Mouse (Mus musculus) cerebellum, postnatal 10 days (tissue): ENCODE data around the gene Rhbdd1.

Experiments
- DNase-seq, 2 experiments: peaks; one replicate each; pipeline ENCODE4 v3.0.0; 2021; ENCODE audit warnings: mixed read lengths in 2 of 2

The Rhbdd1 gene

DNA sequence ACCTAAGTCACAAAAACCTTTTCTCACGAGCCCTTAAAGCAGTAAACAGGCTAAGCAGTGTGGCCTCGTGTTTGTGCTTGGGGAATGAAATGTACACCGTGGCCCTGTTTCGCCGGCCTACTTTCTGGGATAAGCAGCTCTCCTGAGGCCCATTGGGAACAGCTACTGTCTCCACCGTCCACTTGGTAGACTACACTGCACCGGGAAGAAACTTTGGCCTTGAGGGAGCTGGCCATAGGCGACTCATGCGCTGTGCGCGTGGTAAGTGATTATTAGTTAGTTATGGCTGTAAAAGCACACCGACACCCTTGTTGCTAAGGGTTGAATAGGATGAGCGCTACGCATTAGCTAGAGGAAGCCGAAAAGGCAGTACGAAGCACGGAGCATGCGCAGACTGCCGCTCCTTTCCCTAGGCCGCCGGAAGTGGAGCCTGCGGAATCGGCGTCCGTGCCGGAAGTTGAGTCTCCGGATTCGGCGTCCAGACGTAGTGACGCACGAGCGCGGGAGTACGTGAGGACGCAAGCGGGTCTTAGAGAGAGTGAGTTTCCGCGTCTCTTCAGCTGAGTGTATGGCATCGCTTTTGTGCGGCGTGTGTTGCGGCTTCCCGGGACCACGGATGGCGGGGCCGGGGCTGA is at the start of gene Rhbdd1:
TSS of gene Rhbdd1 (plus strand) at position 342 of the 635 bp plus-strand sequence.
- DNase-seq = peak; percentile 99

DNA sequence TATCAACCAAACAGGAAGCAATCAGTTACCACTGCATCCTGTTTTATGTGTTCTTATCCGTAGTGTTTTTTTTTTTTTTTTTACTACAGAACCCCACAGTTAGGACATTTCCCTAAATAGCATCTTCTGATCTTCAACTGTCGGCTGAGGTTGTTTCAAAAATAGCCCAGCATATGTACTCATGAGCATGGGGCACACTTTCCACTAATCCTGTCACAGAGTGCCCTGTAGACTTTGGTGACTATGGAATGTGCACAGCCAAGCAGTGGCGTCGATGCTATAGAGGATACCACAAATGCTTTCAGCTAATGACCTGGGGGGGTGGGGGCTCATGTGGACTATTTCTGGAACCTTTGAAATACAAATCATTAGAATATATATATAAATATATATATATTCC is 48.7 kb upstream of the Rhbdd1 start:
- DNase-seq = no peak

DNA sequence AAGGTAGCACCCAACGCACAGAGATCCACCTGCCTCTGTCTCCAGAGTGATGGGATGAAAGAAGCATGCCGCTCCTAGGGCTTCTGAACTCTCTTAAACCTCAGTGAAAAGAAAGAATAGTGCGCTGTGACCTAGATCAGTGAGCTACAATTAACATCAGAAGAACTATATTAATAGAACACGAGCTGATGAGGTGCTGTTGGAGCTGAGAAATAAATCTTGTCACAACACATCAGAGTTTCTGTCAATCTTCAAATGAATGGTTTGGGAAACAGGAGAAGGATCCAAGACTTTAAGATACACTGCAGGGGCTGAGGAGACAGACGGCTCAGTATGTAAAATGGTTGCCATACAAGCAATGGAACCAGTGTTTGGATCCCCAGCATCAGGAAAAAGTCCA is 44.0 kb upstream of the Rhbdd1 start:
- DNase-seq = no peak

- no peak for DNase-seq
Observed at GRCm38 (mm10) chr1:82273529-82273928, 42.7 kb upstream of the Rhbdd1 start.

- DNase-seq = no peak
Observed at GRCm38 (mm10) chr1:82274361-82274760, 41.9 kb upstream of the Rhbdd1 start.

- no peak for DNase-seq
Observed at GRCm38 (mm10) chr1:82279768-82280167, 36.5 kb upstream of the Rhbdd1 start.

DNA sequence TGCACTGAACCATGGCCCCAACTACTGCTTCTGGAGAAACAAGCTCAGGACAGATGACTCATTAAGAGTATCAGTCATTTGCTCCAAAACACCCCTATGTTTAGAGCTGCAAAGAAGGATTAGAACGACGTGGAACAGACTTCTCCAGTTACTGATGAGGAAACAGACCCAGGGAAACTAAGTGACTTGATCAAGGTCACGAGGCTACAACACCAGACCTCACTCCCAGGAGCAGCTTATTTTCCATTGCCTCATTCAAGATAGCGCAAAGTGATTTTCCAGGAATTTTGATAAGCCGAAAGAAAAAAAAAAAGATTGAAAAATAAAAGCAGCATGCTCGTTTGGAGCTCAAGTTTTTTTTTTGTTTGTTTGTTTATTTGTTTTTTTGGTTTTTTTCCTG is 34.4 kb upstream of the Rhbdd1 start:
- DNase-seq = no peak

GRCm38 (mm10) chr1:82282992-82283611 is 33.1 kb upstream of the Rhbdd1 start:
- peak; percentile 94 to 96 for DNase-seq

- DNase-seq = peak in 1 of 2 experiments; percentile 49
Observed at GRCm38 (mm10) chr1:82283901-82284301, 32.4 kb upstream of the Rhbdd1 start.

- peak in 1 of 2 experiments; percentile 31 for DNase-seq
Observed at GRCm38 (mm10) chr1:82284403-82284802, 31.8 kb upstream of the Rhbdd1 start.

- DNase-seq = peak; percentile 36 to 39
Observed at GRCm38 (mm10) chr1:82285461-82286189, 30.6 kb upstream of the Rhbdd1 start.

GRCm38 (mm10) chr1:82286190-82287051 is 29.8 kb upstream of the Rhbdd1 start:
- DNase-seq = peak; percentile 54 to 55

- DNase-seq = peak; percentile 49 to 54
Observed at GRCm38 (mm10) chr1:82287052-82287775, 29.0 kb upstream of the Rhbdd1 start.

- DNase-seq = peak in 1 of 2 experiments; percentile 29
Observed at GRCm38 (mm10) chr1:82287776-82288325, 28.4 kb upstream of the Rhbdd1 start.

GRCm38 (mm10) chr1:82288421-82288990 is 27.7 kb upstream of the Rhbdd1 start:
- DNase-seq = peak; percentile 82 to 84

DNA sequence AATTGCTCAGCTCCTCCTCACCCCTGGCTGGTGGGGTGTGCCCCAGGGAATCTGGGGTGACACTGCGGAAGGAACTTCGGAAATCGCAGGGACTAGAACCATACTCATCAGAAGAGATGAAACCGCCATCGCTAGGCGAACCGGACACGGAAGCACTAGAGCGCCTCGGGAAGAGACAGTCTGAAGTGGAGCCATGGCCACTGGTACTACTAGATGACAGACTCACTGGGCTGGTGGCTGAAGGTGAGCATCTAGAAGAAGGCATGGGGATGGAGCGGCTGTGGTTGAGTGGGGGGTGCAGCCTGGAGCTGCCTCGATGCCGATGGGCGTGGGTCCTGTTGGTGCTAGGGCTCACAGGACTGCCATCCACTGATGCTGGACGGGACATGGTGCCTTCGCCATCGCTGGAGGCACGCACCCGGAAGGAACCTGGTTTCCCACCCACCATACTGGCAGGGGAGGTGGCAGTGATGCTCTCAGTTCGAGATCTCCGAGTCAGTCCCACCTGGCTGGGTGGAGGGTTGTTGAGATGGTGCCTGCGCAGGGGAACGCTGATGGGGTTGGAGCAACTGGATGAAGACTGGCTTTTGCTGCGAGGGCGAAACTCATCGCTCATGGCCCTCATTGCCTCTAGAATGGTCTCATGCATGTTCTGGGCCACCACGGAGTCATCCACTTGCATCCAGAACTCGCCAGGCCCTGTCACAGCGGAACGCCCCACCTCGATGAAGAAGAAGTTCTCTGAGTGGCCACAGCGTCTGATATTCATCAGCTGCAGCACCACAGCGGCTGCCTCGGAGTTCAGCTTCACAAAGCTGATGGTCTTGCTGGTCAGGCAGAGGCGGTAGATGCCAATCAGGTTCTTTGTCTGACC is 26.9 kb upstream of the Rhbdd1 start:
- DNase-seq = peak; percentile 36 to 46

DNA sequence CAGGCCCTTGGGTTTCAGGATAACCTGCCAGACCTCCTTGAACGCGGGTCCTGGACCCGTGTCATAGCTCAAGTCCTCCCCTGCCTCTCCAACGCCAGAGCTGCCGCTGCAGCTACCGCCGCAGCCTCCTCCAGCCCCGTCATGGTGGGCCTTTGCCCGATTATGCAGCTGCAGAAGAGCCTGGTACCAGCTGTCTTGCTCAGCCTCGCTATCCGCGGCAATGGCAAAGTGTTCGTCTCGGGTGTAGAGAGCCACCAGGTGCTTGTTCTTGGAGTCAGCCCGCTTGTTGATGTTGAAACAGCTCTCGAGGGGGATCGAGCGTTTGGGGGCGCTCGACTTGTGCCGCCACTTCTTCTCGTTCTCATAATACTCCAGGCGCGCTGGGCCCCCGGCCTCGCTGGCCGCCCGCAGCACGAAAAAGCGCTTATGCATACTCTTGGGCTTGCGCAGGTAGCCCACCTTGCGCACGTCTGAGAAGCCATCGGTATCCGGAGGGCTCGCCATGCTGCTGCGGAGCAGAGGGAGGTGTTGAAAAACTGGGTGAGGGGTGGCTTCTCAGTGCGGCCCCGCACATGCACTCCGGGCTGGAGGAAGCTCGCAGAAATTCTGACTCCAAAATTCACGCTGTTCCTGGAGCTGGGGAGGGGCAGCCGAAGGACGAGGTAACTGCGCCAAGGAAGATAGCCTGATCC is 26.1 kb upstream of the Rhbdd1 start:
- peak; percentile 78 for DNase-seq

- DNase-seq = peak; percentile 88 to 92
Observed at GRCm38 (mm10) chr1:82290723-82291150, 25.5 kb upstream of the Rhbdd1 start.

- DNase-seq = peak; percentile 86 to 90
Observed at GRCm38 (mm10) chr1:82291151-82291797, 25.0 kb upstream of the Rhbdd1 start, which contains the start of gene Irs1. Gene Irs1 (minus strand): TSS chr1:82291416.
